ENCODE assay signal across 24 mouse cellular contexts in genomic region chr9:46189381-46189780, GRCm38 (mm10). TPM values are rescaled to one million over a fixed set of nuclear protein-coding genes. Genes with fewer than 3 reads are reported as not detected.
DNase-seq lines count a peak whose midpoint lies in the region; ATAC-seq and TF ChIP-seq lines count a peak whose summit lies in the region.
"Had no signal": no experiment of that assay in that cellular context is flagged by ENCODE, and none has a peak within 500 bp of the region (broad histone marks: within the 10 kb centered on the region; RNA-seq: fewer than 3 reads in every experiment).

No protein-coding gene starts in this region.

- H3K9me3 ChIP-seq in forebrain, embryonic 13.5 days (replicated peaks) = no peaks in the 10 kb centered on the region
- no peaks in the 10 kb centered on the region for H3K9me3 ChIP-seq in forebrain, embryonic 11.5 days (ENCODE audit: control insufficient read depth, low read length)
- H3K9me3 ChIP-seq in midbrain, embryonic 11.5 days (ENCODE audit: control insufficient read depth, low read length) = no peaks in the 10 kb centered on the region
- H3K9me3 ChIP-seq in midbrain, embryonic 10.5 days (replicated peaks) = no peaks in the 10 kb centered on the region
- no peaks in the 10 kb centered on the region for H3K9me3 ChIP-seq in forebrain, postnatal 0 days (ENCODE audit: low read length)
- H3K9me3 ChIP-seq: G1E; liver, embryonic 12.5 days; neural tube, embryonic 13.5 days had no signal

- H3K27me3 ChIP-seq in forebrain, embryonic 13.5 days = no peaks in the 10 kb centered on the region
- H3K27me3 ChIP-seq in forebrain, embryonic 11.5 days (ENCODE audit: control insufficient read depth, insufficient read depth, low read length) = no peaks in the 10 kb centered on the region
- no peaks in the 10 kb centered on the region for H3K27me3 ChIP-seq in midbrain, embryonic 11.5 days (ENCODE audit: control insufficient read depth, insufficient read depth, low read length)
- H3K27me3 ChIP-seq in midbrain, embryonic 10.5 days (ENCODE audit: low read depth, poor library complexity, severe bottlenecking) = no peaks in the 10 kb centered on the region
- no peaks in the 10 kb centered on the region for H3K27me3 ChIP-seq in forebrain, postnatal 0 days (ENCODE audit: insufficient read depth, low read length)
- H3K27me3 ChIP-seq: liver, embryonic 12.5 days; neural tube, embryonic 13.5 days had no signal

- 0 out of 2 replicates have a peak, but pooled peaks cover 3% of the 10 kb centered on the region for H3K36me3 ChIP-seq in forebrain, embryonic 13.5 days (ENCODE audit: poor library complexity, severe bottlenecking)
- H3K36me3 ChIP-seq in forebrain, embryonic 11.5 days (ENCODE audit: control insufficient read depth, insufficient read depth, low read length) = no peaks in the 10 kb centered on the region; the same call in 1 of the 2 replicates
- no peaks in the 10 kb centered on the region for H3K36me3 ChIP-seq in midbrain, embryonic 11.5 days (ENCODE audit: control insufficient read depth, insufficient read depth, low read length)
- peaks cover 8% of the 10 kb centered on the region for H3K36me3 ChIP-seq in midbrain, embryonic 10.5 days
- no peaks in the 10 kb centered on the region; the same call in 1 of the 2 replicates for H3K36me3 ChIP-seq in forebrain, postnatal 0 days (ENCODE audit: insufficient read depth)

- H3K4me2 ChIP-seq in forebrain, embryonic 13.5 days = no peak overlapping the region
- no peak overlapping the region for H3K4me2 ChIP-seq in forebrain, embryonic 11.5 days (ENCODE audit: low read depth, low read length, severe bottlenecking)
- no peak overlapping the region for H3K4me2 ChIP-seq in midbrain, embryonic 11.5 days
- H3K4me2 ChIP-seq in forebrain, postnatal 0 days (ENCODE audit: low read depth) = no peak overlapping the region
- H3K4me2 ChIP-seq: liver, embryonic 12.5 days; lung, embryonic 14.5 days; neural tube, embryonic 13.5 days had no signal

- no peak overlapping the region for H3K4me3 ChIP-seq in forebrain, embryonic 13.5 days
- no peak overlapping the region for H3K4me3 ChIP-seq in forebrain, embryonic 11.5 days (ENCODE audit: low read depth, low read length)
- H3K4me3 ChIP-seq in midbrain, embryonic 11.5 days (ENCODE audit: low read depth, low read length) = no peak overlapping the region
- no peak overlapping the region for H3K4me3 ChIP-seq in midbrain, embryonic 10.5 days
- no peak overlapping the region for H3K4me3 ChIP-seq in forebrain, postnatal 0 days (ENCODE audit: low read depth, low read length)
- H3K4me3 ChIP-seq: liver, embryonic 12.5 days; neural tube, embryonic 13.5 days had no signal

- H3K27ac ChIP-seq in forebrain, embryonic 13.5 days = peak overlapping the region; percentile 57
- no peak overlapping the region for H3K27ac ChIP-seq in forebrain, embryonic 11.5 days (ENCODE audit: low read depth, low read length)
- no peak overlapping the region for H3K27ac ChIP-seq in midbrain, embryonic 11.5 days (ENCODE audit: low read depth, low read length)
- no peak overlapping the region for H3K27ac ChIP-seq in midbrain, embryonic 10.5 days (replicated peaks)
- no peak overlapping the region for H3K27ac ChIP-seq in forebrain, postnatal 0 days (ENCODE audit: low read depth, low read length)
- H3K27ac ChIP-seq: liver, embryonic 12.5 days; neural tube, embryonic 13.5 days had no signal

- no peak for DNase-seq in forebrain, embryonic 11.5 days (ENCODE audit: low spot score)
- peak; percentile 45 for DNase-seq in midbrain, embryonic 11.5 days (ENCODE audit: low spot score, missing footprints)
- DNase-seq in midbrain, embryonic 10.5 days (ENCODE audit: low spot score) = no peak
- DNase-seq in forebrain, postnatal 0 days = peak; percentile 24
- DNase-seq in retina, postnatal 1 day = peak; percentile 37
- DNase-seq in urinary bladder, adult 18-20 months (ENCODE audit: low spot score in 2 of 2) = no peak
- DNase-seq in gastrocnemius, postnatal 4 days (ENCODE audit: low spot score in 2 of 2) = no peak
- DNase-seq: adrenal gland, adult 8-10 months; embryo, embryonic 11 days; gastrocnemius, postnatal 25 days; kidney, adult 9 months; kidney, postnatal 36 days; lung, embryonic 14.5 days; right cerebral cortex, postnatal 25 days; thymus, postnatal 14 days had no signal

- 0 out of 2 replicates have a peak, but pooled peaks have one; percentile 36 for ATAC-seq in forebrain, embryonic 13.5 days
- ATAC-seq in forebrain, embryonic 11.5 days (replicated peaks; ENCODE audit: low FRiP score) = no peak
- ATAC-seq in midbrain, embryonic 11.5 days (ENCODE audit: low FRiP score) = no peak
- peak; percentile 77 for ATAC-seq in forebrain, postnatal 0 days
- ATAC-seq: liver, embryonic 12.5 days had no signal

- 74% methylated on average over 10 of the region's 10 CpGs for WGBS in forebrain, embryonic 13.5 days
- 83% methylated on average over 10 of the region's 10 CpGs for WGBS in forebrain, embryonic 11.5 days
- WGBS in midbrain, embryonic 11.5 days = 84% methylated on average over 10 of the region's 10 CpGs
- 86% methylated on average over 10 of the region's 10 CpGs for WGBS in midbrain, embryonic 10.5 days
- 70% methylated on average over 10 of the region's 10 CpGs for WGBS in forebrain, postnatal 0 days

- no peak overlapping the region; the same call in 1 of the 2 replicates for H3K9ac ChIP-seq in forebrain, embryonic 13.5 days
- no peak overlapping the region for H3K9ac ChIP-seq in forebrain, embryonic 11.5 days (ENCODE audit: low read length)
- no peak overlapping the region for H3K9ac ChIP-seq in midbrain, embryonic 11.5 days (ENCODE audit: low read length)
- no peak overlapping the region for H3K9ac ChIP-seq in forebrain, postnatal 0 days
- H3K9ac ChIP-seq: liver, embryonic 12.5 days; lung, embryonic 14.5 days; neural tube, embryonic 13.5 days had no signal

- H3K4me1 ChIP-seq in forebrain, embryonic 13.5 days = peaks cover 5% of the 10 kb centered on the region
- H3K4me1 ChIP-seq in forebrain, embryonic 11.5 days (replicated peaks; ENCODE audit: control insufficient read depth, insufficient read depth, low read length) = no peaks in the 10 kb centered on the region
- no peaks in the 10 kb centered on the region for H3K4me1 ChIP-seq in midbrain, embryonic 11.5 days (ENCODE audit: control insufficient read depth, insufficient read depth, low read length)
- H3K4me1 ChIP-seq in midbrain, embryonic 10.5 days = no peaks in the 10 kb centered on the region
- H3K4me1 ChIP-seq in forebrain, postnatal 0 days (ENCODE audit: insufficient read depth) = no peaks in the 10 kb centered on the region
- H3K4me1 ChIP-seq: liver, embryonic 12.5 days had no signal

- TF ChIP-seq CTCF in forebrain, postnatal 0 days (IDR thresholded peaks at IDR 0.05; ENCODE audit: low read depth) = peak; percentile 43; the same call in 1 of the 2 replicates

RNA-seq across cellular contexts. Expression of gene Apoa1, which starts 39.0 kb away (rescaled TPM):
- polyA plus RNA-seq in forebrain, embryonic 13.5 days (2015; fragmentation: Nextera tagmentation; extraction: Ambion mirVana) = 1.2 and 5.4 TPM in 2 replicates
- polyA plus RNA-seq in forebrain, embryonic 11.5 days (2014; fragmentation: Nextera tagmentation; extraction: Ambion mirVana) = 0.98 and 1.1 TPM in 2 replicates
- polyA plus RNA-seq in midbrain, embryonic 11.5 days (2014; fragmentation: Nextera tagmentation; extraction: Ambion mirVana) = 0.68 and 1.00 TPM in 2 replicates
- polyA plus RNA-seq in midbrain, embryonic 10.5 days (2016; fragmentation: Nextera tagmentation; extraction: Ambion mirVana) = 0.65 and 1.2 TPM in 2 replicates
- 1.1 and 1.4 TPM in 2 replicates for total RNA-seq in forebrain, postnatal 0 days (2014; rRNA removed)
- polyA plus RNA-seq in forebrain, postnatal 0 days (2015; fragmentation: Nextera tagmentation; extraction: Ambion mirVana) = 2.3 and 3.0 TPM in 2 replicates
- total RNA-seq in gastrocnemius, postnatal 4 days (2021) = 10 to 100 TPM in 1 of 2 experiments, 1 to 10 TPM in 1; 4.0 to 31.8 TPM
- total RNA-seq: G1E; gastrocnemius, postnatal 25 days; megakaryocyte progenitor cell, adult 5-6 weeks had no signal
- polyA plus RNA-seq: C2C12 had no signal

RNA-seq across cellular contexts. Expression of gene Apoc3, which starts 46.1 kb away (rescaled TPM):
- not detected in 2 replicates for polyA plus RNA-seq in forebrain, embryonic 13.5 days (2015; fragmentation: Nextera tagmentation; extraction: Ambion mirVana)
- polyA plus RNA-seq in forebrain, embryonic 11.5 days (2014; fragmentation: Nextera tagmentation; extraction: Ambion mirVana) = not detected in 2 replicates
- not detected in 2 replicates for polyA plus RNA-seq in midbrain, embryonic 11.5 days (2014; fragmentation: Nextera tagmentation; extraction: Ambion mirVana)
- not detected in 2 replicates for polyA plus RNA-seq in midbrain, embryonic 10.5 days (2016; fragmentation: Nextera tagmentation; extraction: Ambion mirVana)
- not detected in 2 replicates for total RNA-seq in forebrain, postnatal 0 days (2014; rRNA removed)
- polyA plus RNA-seq in forebrain, postnatal 0 days (2015; fragmentation: Nextera tagmentation; extraction: Ambion mirVana) = 0.44 TPM in 1 of 2 replicates, not detected in the other
- total RNA-seq in gastrocnemius, postnatal 4 days (2021) = not detected
- total RNA-seq: layer of hippocampus, postnatal 14 days; left cerebral cortex, postnatal 4 days; megakaryocyte progenitor cell, adult 5-6 weeks had no signal
- polyA plus RNA-seq: C2C12; G1E; heart, postnatal 0 days; lung, embryonic 14.5 days; neural tube, embryonic 13.5 days had no signal

RNA-seq across cellular contexts. Expression of gene Apoa4, which starts 51.1 kb away (rescaled TPM):
- polyA plus RNA-seq in forebrain, embryonic 13.5 days (2015; fragmentation: Nextera tagmentation; extraction: Ambion mirVana) = 1.1 TPM in 1 of 2 replicates, not detected in the other
- polyA plus RNA-seq in forebrain, embryonic 11.5 days (2014; fragmentation: Nextera tagmentation; extraction: Ambion mirVana) = not detected in 2 replicates
- polyA plus RNA-seq in midbrain, embryonic 11.5 days (2014; fragmentation: Nextera tagmentation; extraction: Ambion mirVana) = not detected in 2 replicates
- not detected in 2 replicates for polyA plus RNA-seq in midbrain, embryonic 10.5 days (2016; fragmentation: Nextera tagmentation; extraction: Ambion mirVana)
- total RNA-seq in forebrain, postnatal 0 days (2014; rRNA removed) = 0.31 TPM in 1 of 2 replicates, not detected in the other
- polyA plus RNA-seq in forebrain, postnatal 0 days (2015; fragmentation: Nextera tagmentation; extraction: Ambion mirVana) = not detected in 2 replicates
- under 1 TPM in 1 of 2 experiments, not detected in 1; 0.15 TPM for total RNA-seq in gastrocnemius, postnatal 4 days (2021)
- total RNA-seq: G1E; gastrocnemius, postnatal 25 days; layer of hippocampus, postnatal 14 days; left cerebral cortex, postnatal 4 days; megakaryocyte progenitor cell, adult 5-6 weeks had no signal
- polyA plus RNA-seq: C2C12; G1E; heart, postnatal 0 days; liver, embryonic 12.5 days; lung, embryonic 14.5 days had no signal

Comparison
In these comparisons a context has a peak if more than half of its experiments do, and no peak if none do; other contexts are left out.
1. ATAC-seq: peak in forebrain, embryonic 13.5 days (single experiment) and forebrain, postnatal 0 days (single experiment); none in forebrain, embryonic 11.5 days (single experiment) and midbrain, embryonic 11.5 days (single experiment).
2. DNase-seq: peak in midbrain, embryonic 11.5 days (single experiment), forebrain, postnatal 0 days (single experiment) and retina, postnatal 1 day (single experiment); none in forebrain, embryonic 11.5 days (single experiment), midbrain, embryonic 10.5 days (single experiment), urinary bladder, adult 18-20 months (0 of 2) and gastrocnemius, postnatal 4 days (0 of 2).